Mouse (Mus musculus) thymus, postnatal 4 days (tissue): ENCODE measurements around the gene Shf.
"Not testable (repeated sequence)": the region's sequence is repeated elsewhere in the genome, so short reads cannot be mapped to it uniquely, and the experiment has no call there.

Experiments used
- DNase-seq: peaks from one replicate; pipeline ENCODE4 v3.0.0; 2021

Gene Shf

DNA sequence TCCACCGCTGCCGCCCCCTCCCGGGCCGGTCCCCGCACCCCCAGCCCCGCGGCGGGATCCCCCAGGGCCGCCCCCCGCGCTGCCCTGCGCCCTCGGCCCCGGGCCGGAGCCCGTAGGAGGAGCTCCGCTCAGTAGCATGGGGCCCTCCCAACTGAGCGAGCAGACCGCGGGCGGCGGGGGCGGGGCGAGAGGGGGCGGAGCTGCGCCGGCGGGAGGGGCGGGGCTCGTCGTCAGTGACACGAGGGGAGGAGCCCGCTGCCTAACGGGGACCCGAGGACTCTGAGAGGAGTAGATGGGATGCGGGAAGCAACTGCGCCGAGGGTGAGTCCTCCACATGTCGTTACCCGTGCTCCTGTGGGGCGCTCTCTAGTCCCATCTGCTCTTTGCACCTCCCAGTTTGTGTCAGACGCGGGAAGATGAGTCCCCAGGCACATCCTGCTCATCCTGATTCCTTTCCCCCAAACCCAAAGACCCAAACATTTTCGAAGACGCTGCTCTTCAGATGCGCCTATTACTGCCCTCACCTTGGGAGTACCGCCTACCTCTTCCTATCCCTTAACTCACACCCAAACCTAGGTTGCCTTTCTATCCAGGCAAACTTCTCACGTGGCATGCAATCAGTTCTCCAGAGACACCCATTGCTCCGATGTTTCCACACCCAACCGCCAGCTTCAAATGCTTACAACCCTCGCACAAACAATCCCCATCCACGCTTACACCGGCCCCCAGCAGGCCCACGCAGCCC, at the start of gene Shf:
Gene Shf, minus strand, starts transcription at position 168 of the 745 bp plus-strand sequence.
- peak; percentile 96 for DNase-seq

DNA sequence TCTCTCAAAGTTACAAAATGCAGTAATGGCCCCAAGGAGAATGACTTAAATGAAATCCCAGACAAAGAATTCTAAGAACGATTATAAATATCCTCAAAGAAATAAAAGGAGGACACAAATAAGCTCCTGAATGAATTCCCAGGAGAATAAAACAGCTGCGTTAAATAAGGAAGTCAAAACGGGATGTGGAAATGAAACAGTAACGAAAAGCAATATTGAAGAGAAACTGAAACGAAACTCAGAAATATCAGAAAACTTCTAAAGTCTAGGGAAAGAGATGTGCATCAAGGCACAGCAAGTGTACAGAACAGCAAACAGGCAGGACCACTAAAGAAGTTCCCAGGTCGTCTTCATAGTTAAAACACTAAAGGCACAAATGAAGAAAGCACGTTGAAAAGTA, 40.0 kb upstream of the Shf start:
- no peak for DNase-seq

DNA sequence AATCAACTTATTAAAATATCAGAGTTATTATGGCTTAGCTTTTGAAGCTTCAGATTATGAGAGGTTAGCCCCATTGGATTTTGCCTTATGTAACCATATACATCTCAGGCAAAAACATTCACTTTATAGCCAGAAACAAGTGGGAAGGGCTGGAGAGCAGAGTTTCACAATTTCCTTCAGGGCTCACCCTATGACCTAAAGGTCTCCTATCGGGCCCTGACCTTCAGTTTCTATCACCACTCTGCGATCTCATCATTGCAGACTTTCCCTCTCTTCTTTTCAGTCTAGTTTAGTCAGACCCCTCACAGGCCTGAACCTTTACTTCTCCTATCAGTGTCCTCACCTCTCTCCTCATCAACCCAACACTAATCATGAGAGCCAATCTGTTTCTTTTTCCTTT, 38.6 kb upstream of the Shf start:
- no peak for DNase-seq

DNA sequence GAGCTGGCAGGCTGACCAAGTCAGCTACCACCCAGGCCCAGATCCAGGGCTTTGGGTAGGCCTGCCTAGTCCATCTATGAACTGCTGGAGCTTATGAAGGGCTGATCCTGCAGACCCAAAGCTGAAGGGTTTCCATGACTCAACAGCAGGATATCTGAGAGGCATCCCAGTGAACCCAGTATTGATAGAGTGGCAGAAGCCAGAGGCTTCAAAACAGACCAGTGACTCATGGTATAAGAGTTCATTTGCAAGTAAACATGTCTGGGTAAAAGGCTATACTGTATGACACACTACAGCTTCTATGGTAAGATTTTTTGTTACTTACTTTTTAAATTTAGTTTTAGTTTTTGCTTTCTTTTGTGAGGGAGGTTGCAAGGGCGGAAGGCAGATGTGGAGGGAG, 27.2 kb upstream of the Shf start:
- no peak for DNase-seq

DNA sequence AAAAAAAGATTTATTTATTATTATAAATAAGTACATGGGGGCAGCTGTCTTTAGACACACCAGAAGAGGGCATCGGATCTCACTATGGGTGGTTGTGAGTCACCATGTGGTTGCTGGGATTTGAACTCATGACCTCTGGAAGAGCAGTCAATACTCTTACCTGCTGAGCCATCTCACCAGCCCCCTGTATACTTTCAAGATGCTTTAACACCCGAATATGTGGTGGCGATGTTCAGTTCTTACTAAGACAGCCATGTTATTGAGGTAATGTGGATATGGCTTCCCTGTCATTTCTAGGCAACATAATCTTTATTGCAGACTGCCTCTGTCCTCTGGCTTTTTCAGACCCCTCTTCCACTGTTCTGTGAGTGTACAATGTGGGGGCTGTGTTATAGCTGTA, 18.2 kb upstream of the Shf start:
- DNase-seq = not testable (repeated sequence)

DNA sequence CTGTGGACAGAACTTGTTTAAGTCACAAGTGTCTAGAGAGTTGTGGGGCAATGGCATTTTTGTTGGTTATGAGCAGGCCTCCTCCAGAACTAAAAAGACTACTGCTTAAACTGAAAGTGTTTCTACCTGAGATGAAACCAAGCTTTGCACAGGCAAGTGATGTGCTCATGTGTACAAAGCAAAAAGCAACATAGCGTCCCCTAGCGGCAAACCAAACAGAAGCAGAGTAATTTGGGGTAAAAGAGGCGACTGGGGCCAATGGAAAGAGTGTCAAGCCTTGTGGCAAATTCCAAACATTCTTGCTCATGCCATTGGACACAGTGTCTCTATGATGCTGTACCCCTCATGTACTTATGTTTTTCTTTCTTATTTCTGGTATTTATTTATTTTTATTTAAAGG, 16.1 kb upstream of the Shf start:
- DNase-seq = peak; percentile 48

DNA sequence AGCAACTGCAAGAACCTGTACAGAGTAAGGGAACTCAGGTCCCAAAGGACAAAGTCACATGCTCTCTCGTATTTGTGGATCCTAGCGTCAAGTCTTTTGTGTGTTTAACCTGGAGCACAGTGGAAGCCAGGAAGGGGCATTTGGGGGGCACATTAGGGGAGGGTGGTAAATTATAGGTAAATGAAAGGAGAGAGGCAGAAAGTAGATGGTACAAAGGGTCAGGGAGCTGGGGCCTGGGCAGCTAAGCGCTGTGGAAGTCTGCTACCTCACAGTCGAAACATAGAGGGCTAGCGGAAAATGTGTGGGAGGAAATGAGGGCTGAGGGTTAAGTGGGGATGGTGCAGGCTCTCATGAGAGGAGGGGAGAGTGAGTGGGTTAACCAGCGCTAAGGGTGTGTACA, 13.2 kb upstream of the Shf start:
- no peak for DNase-seq

DNA sequence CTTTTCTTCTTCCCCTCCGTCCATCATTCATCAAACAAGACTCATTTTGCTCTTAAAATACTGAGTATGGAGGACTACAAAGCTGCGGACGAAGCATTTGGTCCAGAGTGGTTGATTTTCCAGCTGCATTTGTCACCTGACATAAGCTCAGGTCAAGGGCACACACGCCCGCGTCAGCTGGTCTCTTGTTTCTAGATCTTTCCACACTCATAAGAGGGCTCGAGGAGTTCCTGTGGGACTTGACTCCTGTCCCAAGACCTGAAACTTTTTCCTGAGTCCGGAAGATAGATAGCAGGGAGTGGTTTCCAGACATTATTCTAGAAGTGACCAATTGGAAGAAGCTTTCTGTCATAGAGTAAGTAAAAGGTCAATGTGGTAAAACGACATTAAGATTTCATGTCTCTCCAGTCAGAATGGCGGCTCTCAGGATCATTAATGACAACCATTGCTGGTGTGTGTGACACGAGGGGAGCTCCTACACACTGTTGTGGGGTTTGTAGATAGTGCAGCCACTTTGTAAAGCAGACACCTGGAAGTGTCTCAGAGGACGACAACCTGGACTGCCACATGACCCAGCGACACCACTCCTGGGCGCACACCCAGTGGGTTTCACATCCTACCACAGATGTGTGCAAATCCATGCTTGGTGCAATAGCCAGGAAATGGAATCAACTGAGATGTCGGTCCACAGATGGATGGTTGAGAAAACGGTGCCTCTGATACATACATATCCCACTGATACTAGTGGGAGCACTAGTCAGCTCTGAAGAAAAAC, 12.6 kb upstream of the Shf start:
- DNase-seq = no peak

DNA sequence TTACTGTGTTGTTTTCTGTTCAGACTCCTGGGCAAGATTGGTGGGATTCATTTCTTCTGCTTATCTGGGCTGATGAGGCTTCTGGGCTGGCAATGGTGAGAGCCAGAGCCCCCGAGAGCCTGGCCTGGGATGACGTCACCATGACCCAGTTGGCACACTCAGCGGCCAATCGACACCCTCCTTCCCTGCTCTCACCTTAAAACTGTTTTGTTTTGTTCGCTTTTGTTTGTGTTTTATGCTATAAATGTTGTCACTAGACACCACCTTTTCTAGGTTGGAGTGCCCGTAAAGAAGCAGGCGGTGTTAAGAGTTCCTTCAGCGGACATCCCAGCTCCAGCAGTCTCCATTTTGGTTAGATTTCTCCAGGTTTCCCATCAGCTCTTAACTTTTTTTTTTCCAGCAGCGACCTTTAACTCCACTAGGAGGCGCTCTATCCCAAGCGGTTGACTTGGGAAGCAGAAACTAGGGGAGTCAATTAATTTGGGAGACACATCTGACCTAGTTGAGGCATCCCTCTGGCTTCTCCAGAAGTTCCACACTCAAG, 11.9 kb upstream of the Shf start:
- DNase-seq = peak; percentile 71

DNA sequence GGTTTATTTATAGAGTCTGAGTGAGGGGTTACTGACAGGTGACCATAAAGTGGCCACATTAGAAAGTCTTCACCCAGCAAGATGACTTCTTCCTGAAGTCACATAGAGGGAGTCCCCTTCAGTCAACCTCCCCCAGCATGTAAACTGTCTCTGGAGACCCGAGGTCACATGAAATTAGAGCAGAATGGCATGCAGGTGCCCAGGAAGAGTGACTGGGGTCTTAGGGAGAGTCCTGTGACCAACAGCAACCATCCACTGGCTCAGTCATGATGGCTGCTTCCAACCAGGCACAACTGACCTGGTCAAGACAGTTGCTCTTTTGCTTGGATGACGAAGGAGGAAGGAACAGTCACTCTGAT, 10.3 kb upstream of the Shf start:
- DNase-seq = no peak

DNA sequence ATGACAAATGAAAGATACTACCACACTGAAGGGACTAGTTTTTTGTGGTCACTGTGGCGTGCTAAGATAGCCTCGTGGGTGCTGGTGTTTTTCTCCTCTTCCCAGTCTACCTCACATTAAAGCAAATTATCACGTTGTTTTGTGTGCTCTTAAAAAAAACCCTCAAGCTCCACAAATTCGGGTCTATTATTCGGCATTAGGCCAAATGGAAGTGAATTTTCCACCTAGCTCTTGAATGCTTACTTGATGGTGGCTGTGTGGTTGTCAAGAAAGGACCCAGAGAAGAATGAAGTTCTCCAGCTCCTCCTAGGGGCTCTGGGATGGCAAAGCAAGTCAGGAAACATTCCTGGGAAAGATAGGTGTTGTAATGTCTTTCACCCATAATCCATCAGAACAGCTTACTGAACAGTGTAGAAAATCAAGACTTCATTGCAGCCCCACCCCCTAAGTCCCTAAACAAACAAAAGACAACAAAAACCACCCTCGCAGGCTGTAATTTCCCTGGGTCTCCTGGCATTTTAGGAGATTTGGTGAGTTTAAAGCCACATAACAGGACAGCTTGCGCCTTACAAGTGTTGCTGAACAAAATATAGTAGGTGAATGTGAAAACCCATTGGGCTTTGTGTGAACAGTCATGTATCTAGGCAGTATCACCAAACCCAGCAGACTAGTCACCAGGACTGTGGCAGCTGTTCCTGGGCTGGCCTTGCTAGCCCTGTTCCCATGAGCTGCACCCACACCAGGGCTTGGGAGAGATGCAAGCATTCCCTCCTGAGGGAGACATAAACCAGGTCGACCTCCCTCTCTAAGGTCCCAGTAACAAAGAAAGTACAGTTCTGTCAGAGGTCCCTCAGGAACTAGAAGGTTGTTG, 9.7 kb upstream of the Shf start:
- no peak for DNase-seq

DNA sequence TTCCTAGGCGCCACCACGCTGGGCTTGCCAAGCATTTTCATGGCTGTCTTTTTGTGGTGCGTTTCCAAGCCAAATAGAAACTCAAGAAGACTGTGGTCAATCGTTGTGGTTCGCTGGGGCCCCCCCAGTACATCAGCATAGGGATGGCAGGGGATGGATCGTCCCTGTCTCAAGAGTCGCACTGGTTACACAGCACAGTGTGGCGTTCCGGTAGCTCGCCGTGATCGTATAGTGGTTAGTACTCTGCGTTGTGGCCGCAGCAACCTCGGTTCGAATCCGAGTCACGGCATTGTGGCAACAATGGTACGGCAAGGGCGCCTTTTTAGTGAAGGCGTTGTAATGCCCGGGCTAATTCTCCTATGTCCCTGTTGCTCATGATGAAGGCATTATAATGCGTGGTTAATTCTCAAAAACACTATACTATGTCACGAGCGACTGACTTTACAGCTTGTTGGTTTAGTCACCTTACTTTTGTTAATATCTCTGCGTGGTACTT, 8.8 kb upstream of the Shf start:
- DNase-seq = peak; percentile 77

DNA sequence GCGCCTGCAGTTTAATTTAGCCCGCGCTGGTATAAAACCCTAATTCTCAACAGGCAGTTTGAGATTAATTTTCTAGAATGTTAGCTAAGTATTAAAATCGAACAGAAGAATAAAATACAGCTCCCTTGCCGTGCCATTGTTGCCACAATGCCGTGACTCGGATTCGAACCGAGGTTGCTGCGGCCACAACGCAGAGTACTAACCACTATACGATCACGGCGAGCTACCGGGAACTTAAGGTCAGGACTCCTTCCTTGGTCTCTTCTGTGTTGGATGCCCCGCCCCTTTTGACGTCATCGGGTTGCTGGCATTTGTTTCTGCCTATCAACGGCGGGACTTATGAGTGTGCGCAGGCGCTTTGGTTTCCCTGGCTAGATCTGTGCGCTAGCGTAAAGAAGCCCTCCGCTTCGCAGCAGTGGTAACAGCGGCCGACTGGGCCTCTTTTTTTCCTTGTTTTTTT, 8.3 kb upstream of the Shf start:
- peak; percentile 98 for DNase-seq

DNA sequence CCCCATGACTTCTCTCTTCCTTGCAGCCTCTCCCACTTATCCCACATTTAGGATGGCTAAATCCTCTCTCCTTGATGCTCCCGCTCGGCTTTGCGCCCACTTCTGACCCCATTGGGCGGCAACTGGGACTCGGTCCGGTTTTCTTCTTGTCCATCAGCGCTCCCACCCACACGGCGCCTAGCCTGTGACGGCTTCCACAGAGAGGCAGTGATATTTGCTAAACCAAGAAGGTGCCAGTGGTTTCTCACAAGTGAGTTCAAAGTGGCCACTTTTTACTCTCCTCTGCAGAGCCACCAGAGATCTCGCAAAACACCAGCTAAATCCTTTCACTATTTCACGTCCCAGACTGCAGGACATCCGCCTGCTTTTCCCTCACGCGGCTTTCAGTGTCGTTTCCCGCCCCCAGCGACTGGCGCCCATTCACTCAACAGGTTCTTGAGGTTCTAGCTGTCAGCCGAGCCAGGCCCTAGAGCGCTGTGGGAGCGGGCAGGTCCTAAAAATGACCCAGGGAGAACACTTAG, 7.1 kb upstream of the Shf start:
- DNase-seq = peak; percentile 65

DNA sequence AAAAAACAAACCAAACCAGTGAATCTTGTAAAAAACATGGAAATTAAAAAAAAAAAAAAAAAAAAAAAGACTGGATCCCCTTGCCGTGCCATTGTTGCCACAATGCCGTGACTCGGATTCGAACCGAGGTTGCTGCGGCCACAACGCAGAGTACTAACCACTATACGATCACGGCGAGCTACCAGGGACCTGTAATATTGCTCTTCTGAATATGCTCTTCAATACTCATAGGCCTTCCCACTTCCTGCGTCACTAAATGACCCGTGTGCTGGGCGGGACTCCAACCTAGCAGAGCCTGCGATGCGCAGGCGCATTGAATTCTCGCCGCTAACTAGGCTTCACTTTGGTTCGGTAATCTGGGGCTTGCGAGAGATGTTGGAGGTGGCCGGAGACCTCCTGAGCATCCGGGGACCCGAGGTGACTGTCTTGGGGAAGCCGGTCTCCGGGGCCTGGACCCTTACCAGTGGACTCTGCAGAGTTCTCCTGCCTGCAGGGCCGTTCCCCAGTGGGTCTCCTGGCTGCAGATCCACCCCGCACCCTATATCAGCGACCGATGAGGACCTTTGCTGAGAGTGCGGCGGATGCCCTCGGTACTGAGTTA, 6.5 kb upstream of the Shf start:
- peak; percentile 89 for DNase-seq

DNA sequence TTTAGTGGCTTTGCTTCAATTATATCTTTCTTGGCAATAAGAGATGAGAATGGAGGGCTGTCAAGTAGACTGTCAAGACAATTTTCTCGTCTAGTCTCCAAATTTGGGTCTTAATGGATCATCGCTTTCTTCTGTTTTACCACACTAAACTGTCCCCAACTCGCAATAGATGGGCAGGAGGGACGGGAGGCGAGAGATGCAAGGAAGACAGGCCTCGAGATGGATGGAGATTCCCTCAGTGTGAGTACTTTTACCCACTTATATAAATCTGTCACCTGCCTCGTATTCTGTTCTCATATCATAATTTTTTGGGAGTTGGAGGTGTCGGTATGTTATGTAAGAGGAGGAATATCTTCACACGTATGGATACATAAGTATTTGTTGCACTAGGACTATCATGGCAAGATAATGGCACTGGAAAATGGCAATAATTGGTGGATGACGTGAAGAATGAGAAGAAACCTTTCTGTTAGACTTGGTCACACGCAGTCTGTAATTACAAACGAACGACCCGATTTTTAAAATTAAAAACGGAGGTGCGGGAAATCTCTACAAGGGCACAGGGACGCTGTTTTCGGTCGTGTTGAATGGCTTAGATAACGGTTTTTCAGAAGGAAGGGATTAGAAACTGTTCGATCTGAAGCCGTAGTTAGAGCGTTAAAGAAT, 5.8 kb upstream of the Shf start:
- DNase-seq = no peak

DNA sequence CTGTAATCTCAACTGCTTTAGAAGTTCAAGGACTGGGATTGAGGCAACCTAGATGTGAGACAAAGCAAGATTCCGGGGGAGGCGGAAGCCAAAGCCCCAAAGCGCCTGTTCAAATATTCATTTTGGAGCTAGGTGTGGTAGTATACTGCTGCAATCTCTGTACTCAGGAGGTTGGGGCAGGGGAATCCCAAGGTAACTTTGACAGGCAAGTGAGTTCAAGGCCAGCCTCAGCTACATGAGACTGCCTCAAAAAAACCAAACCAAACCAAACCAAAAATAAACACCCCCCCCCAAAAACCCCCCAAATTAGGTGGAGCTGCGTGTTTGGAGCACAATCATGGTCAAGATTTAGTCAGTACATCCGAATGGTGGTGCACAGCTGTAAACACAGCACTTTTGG, 5.0 kb upstream of the Shf start:
- no peak for DNase-seq

DNA sequence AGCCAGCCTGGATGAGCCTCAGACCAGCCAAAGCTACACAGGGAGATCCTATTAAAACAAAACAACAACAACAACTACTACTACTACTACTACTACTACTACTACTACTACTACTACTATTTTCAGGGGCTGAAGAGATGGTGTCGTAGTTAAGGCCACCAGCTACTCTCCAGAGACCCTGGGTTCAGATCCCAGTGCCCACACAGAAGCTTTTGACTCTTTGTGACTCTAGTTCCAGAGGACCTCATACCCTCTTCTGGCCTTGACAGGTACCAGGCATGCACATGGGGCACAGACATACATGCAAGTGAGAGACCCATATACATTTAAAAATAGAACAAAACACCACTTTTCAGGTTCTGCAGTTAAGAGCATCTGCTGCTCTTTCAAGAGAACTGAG, 3.6 kb upstream of the Shf start:
- DNase-seq = no peak

DNA sequence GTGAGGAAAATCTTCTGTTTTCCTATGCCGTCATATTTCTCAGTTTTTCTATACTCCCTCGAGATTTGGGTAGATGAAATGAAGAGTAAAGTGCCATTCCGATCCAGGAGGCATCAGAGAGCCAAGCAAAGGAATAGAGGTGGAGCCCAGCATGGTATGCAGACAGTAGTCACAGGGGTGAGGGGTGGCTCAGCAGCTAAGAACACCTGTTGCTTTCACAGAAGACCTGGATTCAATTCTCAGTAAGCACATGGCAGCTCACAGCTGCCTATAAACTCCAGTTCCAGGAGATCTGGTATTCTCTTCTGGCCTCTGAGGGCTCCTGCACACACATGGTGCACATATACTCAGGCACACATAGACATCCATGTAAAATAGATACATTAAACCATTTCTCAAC, 3.1 kb upstream of the Shf start:
- no peak for DNase-seq

DNA sequence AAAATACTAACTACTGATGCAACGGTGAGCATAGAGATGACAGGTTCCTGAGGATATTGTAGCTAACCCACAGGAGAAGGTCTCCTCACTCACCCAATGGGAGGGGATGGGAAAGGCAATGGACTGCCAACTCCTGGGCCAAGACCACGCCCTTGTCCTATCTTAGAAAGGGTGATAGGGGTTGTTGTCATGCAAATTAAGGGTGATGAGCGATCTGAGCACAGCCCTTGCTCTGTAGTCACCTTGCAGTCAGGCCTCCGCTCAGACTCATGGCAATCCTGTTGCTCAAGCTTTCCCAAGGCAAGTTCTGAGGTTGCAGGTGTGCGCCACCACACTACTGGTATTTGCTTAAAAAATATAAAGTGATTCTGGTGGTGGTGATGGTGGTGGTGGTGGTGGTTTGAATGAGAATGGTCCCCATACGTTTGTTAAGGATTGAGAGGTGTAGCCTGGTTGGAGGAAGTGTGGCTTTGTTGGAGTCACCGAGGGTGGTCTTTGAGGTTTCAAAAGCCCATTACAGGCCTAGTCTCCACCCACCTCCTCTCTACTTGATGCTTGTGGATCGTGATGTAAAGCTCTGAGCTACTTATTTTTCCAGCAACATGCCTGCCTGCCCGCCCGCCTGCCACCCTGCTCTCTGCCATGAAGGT, 1.3 kb upstream of the Shf start:
- no peak for DNase-seq
